14 mouse cellular contexts compared by ENCODE assay signal in genomic region chr11:100912401-100913155, GRCm38 (mm10). TPM values are rescaled to one million over a fixed set of nuclear protein-coding genes. Genes with fewer than 3 reads are reported as not detected.
A peak's percentile ranks its signal among the peaks of the same experiment; 100 is the strongest.
DNase-seq lines count a peak whose midpoint lies in the region; ATAC-seq and TF ChIP-seq lines count a peak whose summit lies in the region.
"Had no signal": no experiment of that assay in that cellular context is flagged by ENCODE, and none has a peak within 500 bp of the region (broad histone marks: within the 10 kb centered on the region; RNA-seq: fewer than 3 reads in every experiment).

No protein-coding gene starts in this region.

- no peak for TF ChIP-seq EP300 in CH12.LX (IDR thresholded peaks at IDR 0.05; ENCODE audit: low read length)

- H3K36me3 ChIP-seq in kidney, postnatal 0 days (ENCODE audit: insufficient read depth, low read length), result peaks cover 16% of the 10 kb centered on the region; the same call in 1 of the 2 replicates
- peaks cover 3% of the 10 kb centered on the region; the same call in 1 of the 2 replicates for H3K36me3 ChIP-seq in kidney, adult 2 months (ENCODE audit: control insufficient read depth, insufficient read depth, low read length)
- H3K36me3 ChIP-seq in CH12.LX (replicated peaks in 1 of 2; ENCODE audit: control insufficient read depth in 1 of 2, insufficient read depth in 1 of 2, low read length in 1 of 2), result peaks cover 37 to 81% of the 10 kb centered on the region in 2 experiments
- H3K36me3 ChIP-seq in heart, embryonic 15.5 days, result peaks cover 20% of the 10 kb centered on the region
- H3K36me3 ChIP-seq in kidney, embryonic 15.5 days, result peaks cover 21% of the 10 kb centered on the region

- H3K4me3 ChIP-seq in kidney, postnatal 0 days (replicated peaks; ENCODE audit: low read depth, low read length), result no peak overlapping the region
- no peak overlapping the region for H3K4me3 ChIP-seq in kidney, adult 2 months (ENCODE audit: insufficient read depth, low read depth, low read length)
- H3K4me3 ChIP-seq in CH12.LX (replicated peaks in 1 of 3; ENCODE audit: low read depth in 2 of 3, low read length in 2 of 3, poor library complexity in 1 of 3), result no peak overlapping the region
- H3K4me3 ChIP-seq in heart, embryonic 15.5 days, result no peak overlapping the region
- H3K4me3 ChIP-seq in kidney, embryonic 15.5 days (replicated peaks), result no peak overlapping the region

- no peak for DNase-seq in kidney, postnatal 0 days (ENCODE audit: low spot score)
- no peak for DNase-seq in kidney, adult 2 months
- DNase-seq in CH12.LX (ENCODE audit: extremely low read depth), result no peak
- peak; percentile 70 for DNase-seq in lung, postnatal 25 days (ENCODE audit: low spot score)
- DNase-seq in right cerebral cortex, postnatal 36 days (ENCODE audit: low spot score in 2 of 2), result no peak
- DNase-seq in kidney, postnatal 25 days, result no peak
- DNase-seq: adrenal gland, postnatal 14 days; cerebellum, adult 11 months; gastrocnemius, postnatal 14 days; thymus, postnatal 4 days had no signal

- H3K4me2 ChIP-seq in kidney, postnatal 0 days (ENCODE audit: low read length), result no peak overlapping the region
- no peak overlapping the region for H3K4me2 ChIP-seq in CH12.LX (ENCODE audit: insufficient read depth, low read depth, poor library complexity, severe bottlenecking)
- peak overlapping the region; percentile 12 for H3K4me2 ChIP-seq in heart, embryonic 15.5 days
- no peak overlapping the region for H3K4me2 ChIP-seq in kidney, embryonic 15.5 days

- 73% methylated on average over 17 of the region's 17 CpGs for WGBS in kidney, postnatal 0 days
- 68% methylated on average over 17 of the region's 17 CpGs for WGBS in kidney, adult 2 months
- WGBS in heart, embryonic 15.5 days, result 41% methylated on average over 17 of the region's 17 CpGs
- WGBS in kidney, embryonic 15.5 days, result 85% methylated on average over 17 of the region's 17 CpGs

- H3K9me3 ChIP-seq in kidney, postnatal 0 days (replicated peaks; ENCODE audit: low read length), result no peaks in the 10 kb centered on the region
- peaks cover 6% of the 10 kb centered on the region for H3K9me3 ChIP-seq in CH12.LX (replicated peaks; ENCODE audit: low read length)
- no peaks in the 10 kb centered on the region for H3K9me3 ChIP-seq in heart, embryonic 15.5 days (replicated peaks)
- no peaks in the 10 kb centered on the region for H3K9me3 ChIP-seq in kidney, embryonic 15.5 days (replicated peaks)

- no peak for TF ChIP-seq RAD21 in CH12.LX (IDR thresholded peaks at IDR 0.05; ENCODE audit: low read depth, low read length)

- H3K4me1 ChIP-seq in kidney, postnatal 0 days (replicated peaks; ENCODE audit: insufficient read depth, low read length), result no peaks in the 10 kb centered on the region
- peaks cover 8% of the 10 kb centered on the region; the same call in 1 of the 2 replicates for H3K4me1 ChIP-seq in kidney, adult 2 months (ENCODE audit: control insufficient read depth, insufficient read depth, low read length)
- peaks cover 6 to 32% of the 10 kb centered on the region in 2 experiments for H3K4me1 ChIP-seq in CH12.LX (ENCODE audit: control insufficient read depth in 1 of 2, insufficient read depth in 2 of 2)
- peaks cover 11% of the 10 kb centered on the region for H3K4me1 ChIP-seq in heart, embryonic 15.5 days (replicated peaks)
- peaks cover 5% of the 10 kb centered on the region; the same call in 1 of the 2 replicates for H3K4me1 ChIP-seq in kidney, embryonic 15.5 days

- TF ChIP-seq POLR2A in kidney, adult 2 months (IDR thresholded peaks at IDR 0.05; ENCODE audit: low read depth, low read length), result no peak
- TF ChIP-seq POLR2A in CH12.LX (IDR thresholded peaks at IDR 0.05; ENCODE audit: low read depth, low read length), result no peak

- dilution Hi-C loops in CH12.LX (cut with MboI; ENCODE audit: extremely low pct_ligation_motif_present, extremely low pct_unique_long_range_greater_than_20kb, low sequenced_read_pairs), result no loop called here

- no peak for ATAC-seq in kidney, postnatal 0 days (replicated peaks; ENCODE audit: low FRiP score, low read depth)
- ATAC-seq in heart, embryonic 15.5 days (replicated peaks; ENCODE audit: insufficient number of reproducible peaks, insufficient read depth, low FRiP score, low read depth), result peak; percentile 87
- no peak for ATAC-seq in kidney, embryonic 15.5 days (replicated peaks; ENCODE audit: low FRiP score)
- ATAC-seq: hindbrain, postnatal 0 days; midbrain, embryonic 16.5 days had no signal

- TF ChIP-seq CTCF in kidney, postnatal 0 days (IDR thresholded peaks at IDR 0.05; ENCODE audit: low read depth), result no peak
- no peak for TF ChIP-seq CTCF in kidney, adult 2 months (conservative IDR thresholded peaks at IDR 0.05; ENCODE audit: insufficient read depth, insufficient read length, low read depth, low read length)
- TF ChIP-seq CTCF in CH12.LX (conservative IDR thresholded peaks at IDR 0.05 in 1 of 2, IDR thresholded peaks at IDR 0.05 in 1 of 2; ENCODE audit: low read depth in 2 of 2, low read length in 2 of 2), result no peak

- peaks cover 5% of the 10 kb centered on the region; the same call in 1 of the 2 replicates for H3K79me2 ChIP-seq in CH12.LX (replicated peaks; ENCODE audit: control insufficient read depth, extremely low read depth, insufficient read depth, poor library complexity, severe bottlenecking)

- no peak overlapping the region for H3K9ac ChIP-seq in kidney, postnatal 0 days (ENCODE audit: low read depth, low read length)
- no peak overlapping the region for H3K9ac ChIP-seq in CH12.LX (ENCODE audit: insufficient read depth, low read depth)
- no peak overlapping the region for H3K9ac ChIP-seq in heart, embryonic 15.5 days
- no peak overlapping the region for H3K9ac ChIP-seq in kidney, embryonic 15.5 days

- 0 out of 2 replicates have a peak overlapping the region, but pooled peaks have one; percentile 25 for H3K27ac ChIP-seq in kidney, postnatal 0 days
- H3K27ac ChIP-seq in kidney, adult 2 months (ENCODE audit: insufficient read depth, low read depth, low read length), result no peak overlapping the region
- no peak overlapping the region for H3K27ac ChIP-seq in CH12.LX (ENCODE audit: insufficient read depth, low read depth)
- peak overlapping the region; percentile 87 for H3K27ac ChIP-seq in heart, embryonic 15.5 days
- H3K27ac ChIP-seq in kidney, embryonic 15.5 days, result no peak overlapping the region
- H3K27ac ChIP-seq: hindbrain, postnatal 0 days had no signal

- in situ Hi-C loops in CH12.LX (cut with MboI; ENCODE audit: low pct_ligation_motif_present, low pct_unique_long_range_greater_than_20kb, low sequenced_read_pairs), result no loop called here

- no peaks in the 10 kb centered on the region for H3K27me3 ChIP-seq in kidney, postnatal 0 days (ENCODE audit: insufficient read depth, low read length)
- H3K27me3 ChIP-seq in kidney, adult 2 months (replicated peaks; ENCODE audit: control insufficient read depth, insufficient read depth, low read length), result no peaks in the 10 kb centered on the region
- no peaks in the 10 kb centered on the region for H3K27me3 ChIP-seq in CH12.LX (replicated peaks)
- H3K27me3 ChIP-seq in heart, embryonic 15.5 days, result no peaks in the 10 kb centered on the region
- no peaks in the 10 kb centered on the region for H3K27me3 ChIP-seq in kidney, embryonic 15.5 days

TF ChIP-seq in CH12.LX, 34 proteins besides CTCF, POLR2A, EP300 and RAD21 (continues in another document):
- TF ChIP-seq NELFE (IDR thresholded peaks at IDR 0.05; ENCODE audit: low read depth, low read length) (no peak), CHD1 (IDR thresholded peaks at IDR 0.05; ENCODE audit: low read depth, low read length) (no peak), MEF2A (IDR thresholded peaks at IDR 0.05; ENCODE audit: borderline replicate concordance, low read depth, low read length) (peak; percentile 89), SMC3 (IDR thresholded peaks at IDR 0.05; ENCODE audit: low read depth, low read length) (no peak), ZC3H11A (IDR thresholded peaks at IDR 0.05; ENCODE audit: low read depth, low read length) (no peak), BHLHE40 (IDR thresholded peaks at IDR 0.05; ENCODE audit: low read depth, low read length) (peak; percentile 45), MAFK (IDR thresholded peaks at IDR 0.05; ENCODE audit: insufficient replicate concordance, low read length) (no peak), RCOR1 (conservative IDR thresholded peaks at IDR 0.05; ENCODE audit: low read depth, low read length) (no peak), POLR2AphosphoS2 (IDR thresholded peaks at IDR 0.05; ENCODE audit: low read depth, low read length) (no peak), UBTF (IDR thresholded peaks at IDR 0.05; ENCODE audit: low read depth, low read length) (no peak), MAX (IDR thresholded peaks at IDR 0.05; ENCODE audit: low read length) (0 out of 2 replicates have a peak, but pooled peaks have one; percentile 31), HCFC1 (IDR thresholded peaks at IDR 0.05; ENCODE audit: low read depth, low read length) (no peak), CHD2 (IDR thresholded peaks at IDR 0.05; ENCODE audit: low read length) (no peak)

RNA-seq across cellular contexts. Expression of gene Stat3, which starts 26.8 kb away (rescaled TPM):
- 48.0 and 51.8 TPM in 2 replicates for polyA plus RNA-seq in kidney, postnatal 0 days (2015; fragmentation: Nextera tagmentation; extraction: Ambion mirVana)
- polyA plus RNA-seq in kidney, adult 2 months (2012; rRNA removed), result 55.5 and 57.2 TPM in 2 replicates
- total RNA-seq in CH12.LX (2012; rRNA removed) (51.1 and 52.1 TPM in 2 replicates), CH12.LX (2014; rRNA removed) (35.9 TPM in 2 replicates)
- 66.7 and 69.2 TPM in 2 replicates for polyA plus RNA-seq in CH12.LX (2012; ENCODE audit: insufficient read length, low read depth)
- polyA plus RNA-seq in heart, embryonic 15.5 days (2015; fragmentation: Nextera tagmentation; extraction: Ambion mirVana), result 50.6 and 60.8 TPM in 2 replicates
- polyA plus RNA-seq in kidney, embryonic 15.5 days (2015; fragmentation: Nextera tagmentation; extraction: Ambion mirVana), result 44.8 and 45.1 TPM in 2 replicates

RNA-seq across cellular contexts. Expression of gene Stat5a, which starts 53.4 kb away (rescaled TPM):
- polyA plus RNA-seq in kidney, postnatal 0 days (2015; fragmentation: Nextera tagmentation; extraction: Ambion mirVana), result 4.0 and 4.4 TPM in 2 replicates
- polyA plus RNA-seq in kidney, adult 2 months (2012; rRNA removed), result 15.8 and 16.6 TPM in 2 replicates
- 18.7 and 23.6 TPM in 2 replicates for total RNA-seq in CH12.LX (2012; rRNA removed)
- total RNA-seq in CH12.LX (2014; rRNA removed), result 17.4 and 17.5 TPM in 2 replicates
- 21.2 and 23.0 TPM in 2 replicates for polyA plus RNA-seq in CH12.LX (2012; ENCODE audit: insufficient read length, low read depth)
- polyA plus RNA-seq in heart, embryonic 15.5 days (2015; fragmentation: Nextera tagmentation; extraction: Ambion mirVana), result 6.1 and 11.9 TPM in 2 replicates
- 3.1 and 3.7 TPM in 2 replicates for polyA plus RNA-seq in kidney, embryonic 15.5 days (2015; fragmentation: Nextera tagmentation; extraction: Ambion mirVana)

RNA-seq across cellular contexts. Expression of gene Cavin1, which starts 58.1 kb away (rescaled TPM):
- polyA plus RNA-seq in kidney, postnatal 0 days (2015; fragmentation: Nextera tagmentation; extraction: Ambion mirVana), result 143 and 156 TPM in 2 replicates
- polyA plus RNA-seq in kidney, adult 2 months (2012; rRNA removed), result 32.1 and 35.0 TPM in 2 replicates
- 0.08 and 0.21 TPM in 2 replicates for total RNA-seq in CH12.LX (2012; rRNA removed)
- 0.05 TPM in 2 replicates for total RNA-seq in CH12.LX (2014; rRNA removed)
- polyA plus RNA-seq in CH12.LX (2012; ENCODE audit: insufficient read length, low read depth), result 0.13 and 0.25 TPM in 2 replicates
- polyA plus RNA-seq in heart, embryonic 15.5 days (2015; fragmentation: Nextera tagmentation; extraction: Ambion mirVana), result 429 and 457 TPM in 2 replicates
- polyA plus RNA-seq in kidney, embryonic 15.5 days (2015; fragmentation: Nextera tagmentation; extraction: Ambion mirVana), result 131 and 150 TPM in 2 replicates

Comparison
In these comparisons a context has a peak if more than half of its experiments do, and no peak if none do; other contexts are left out.
1. H3K27ac ChIP-seq: peak in kidney, postnatal 0 days (single experiment) and heart, embryonic 15.5 days (single experiment); none in kidney, adult 2 months (single experiment), CH12.LX (single experiment) and kidney, embryonic 15.5 days (single experiment).
2. RNA of gene Cavin1, which starts 58.1 kb away (polyA plus RNA-seq): 429 to 457 TPM in heart, embryonic 15.5 days, 131 to 150 TPM in kidney, embryonic 15.5 days, 143 to 156 TPM in kidney, postnatal 0 days and 32.1 to 35.0 TPM in kidney, adult 2 months; 0.13 to 0.25 TPM in CH12.LX; every median in the first group is over 10 times any median in the second.